18 mouse cellular contexts compared by ENCODE assay signal in genomic region chr6:5156541-5157425, GRCm38 (mm10). TPM values are rescaled to one million over a fixed set of nuclear protein-coding genes. Genes with fewer than 3 reads are reported as not detected.
DNase-seq lines count a peak whose midpoint lies in the region; ATAC-seq lines count a peak whose summit lies in the region.
"Had no signal": no experiment of that assay in that cellular context is flagged by ENCODE, and none has a peak within 500 bp of the region (broad histone marks: within the 10 kb centered on the region; RNA-seq: fewer than 3 reads in every experiment).

No protein-coding gene starts in this region.

- intact Hi-C loops in heart, postnatal 10 days (cut with DNase I) = no loop called here

- no peaks in the 10 kb centered on the region for H3K27me3 ChIP-seq in heart, embryonic 14.5 days (ENCODE audit: control insufficient read depth, insufficient read depth, low read length)
- H3K27me3 ChIP-seq in megakaryocyte, embryonic 14.5 days (replicated peaks) = no peaks in the 10 kb centered on the region
- H3K27me3 ChIP-seq: embryonic facial prominence, embryonic 15.5 days; limb, embryonic 12.5 days; Patski had no signal

- WGBS in heart, embryonic 14.5 days = 48% methylated on average over 6 of the region's 6 CpGs

- DNase-seq in heart, postnatal 10 days = no peak
- DNase-seq in liver = peak; percentile 51
- DNase-seq in adrenal gland, adult 2 months = no peak
- no peak for DNase-seq in left cerebral cortex, adult 11 months (ENCODE audit: low spot score)
- DNase-seq: cerebellum, postnatal 25 days; gastrocnemius, postnatal 14 days; kidney, postnatal 25 days; right cerebral cortex, postnatal 14 days; thymus, postnatal 14 days had no signal

- no peak overlapping the region for H3K9ac ChIP-seq in heart, embryonic 14.5 days (ENCODE audit: low read length)
- H3K9ac ChIP-seq: embryonic facial prominence, embryonic 15.5 days; limb, embryonic 12.5 days had no signal

- no peak for ATAC-seq in heart, embryonic 14.5 days (ENCODE audit: insufficient number of reproducible peaks, insufficient read depth, low FRiP score, low read depth)
- no peak for ATAC-seq in megakaryocyte, adult 5-6 weeks (ENCODE audit: poor library complexity, severe bottlenecking)
- ATAC-seq: Patski had no signal

- H3K4me2 ChIP-seq in heart, embryonic 14.5 days (ENCODE audit: low read length) = no peak overlapping the region
- H3K4me2 ChIP-seq: embryonic facial prominence, embryonic 15.5 days; limb, embryonic 12.5 days had no signal

- H3K9me3 ChIP-seq in heart, embryonic 14.5 days (ENCODE audit: control insufficient read depth, low read length) = no peaks in the 10 kb centered on the region
- no peaks in the 10 kb centered on the region for H3K9me3 ChIP-seq in megakaryocyte, embryonic 14.5 days
- H3K9me3 ChIP-seq: embryonic facial prominence, embryonic 15.5 days; limb, embryonic 12.5 days; midbrain, embryonic 10.5 days had no signal

- H3K27ac ChIP-seq in heart, embryonic 14.5 days (replicated peaks in 1 of 2; ENCODE audit: control insufficient read depth in 1 of 2, insufficient read depth in 1 of 2, low read depth in 2 of 2, low read length in 2 of 2) = peak overlapping the region; percentile 65 to 68
- H3K27ac ChIP-seq: embryonic facial prominence, embryonic 15.5 days; limb, embryonic 12.5 days; midbrain, embryonic 10.5 days had no signal

- H3K36me3 ChIP-seq in heart, embryonic 14.5 days (ENCODE audit: control insufficient read depth, insufficient read depth, low read length) = peaks cover 34% of the 10 kb centered on the region
- no peaks in the 10 kb centered on the region for H3K36me3 ChIP-seq in megakaryocyte, embryonic 14.5 days (replicated peaks; ENCODE audit: low read length)

- no peak overlapping the region for H3K4me3 ChIP-seq in heart, embryonic 14.5 days (ENCODE audit: control insufficient read depth in 1 of 2, insufficient read depth in 1 of 2, low read depth in 1 of 2, low read length in 2 of 2)
- peak overlapping the region; percentile 78 for H3K4me3 ChIP-seq in megakaryocyte, embryonic 14.5 days (replicated peaks)
- H3K4me3 ChIP-seq: embryonic facial prominence, embryonic 15.5 days; limb, embryonic 12.5 days; midbrain, embryonic 10.5 days; myocyte had no signal

- peaks cover 3 to 21% of the 10 kb centered on the region in 2 experiments; a peak in 3 of 4 replicates for H3K4me1 ChIP-seq in heart, embryonic 14.5 days (ENCODE audit: control insufficient read depth in 2 of 2, insufficient read depth in 2 of 2, low read length in 2 of 2)
- H3K4me1 ChIP-seq in megakaryocyte, embryonic 14.5 days = peaks cover 89% of the 10 kb centered on the region
- H3K4me1 ChIP-seq: embryonic facial prominence, embryonic 15.5 days; limb, embryonic 12.5 days had no signal

RNA-seq across cellular contexts. Expression of gene Pon1, which starts 37.0 kb away (rescaled TPM):
- polyA plus RNA-seq in heart, embryonic 14.5 days (2014; fragmentation: Nextera tagmentation; extraction: Ambion mirVana) = not detected in 2 replicates
- under 1 TPM in 1 of 2 experiments, not detected in 1; 0.32 TPM for total RNA-seq in heart, postnatal 10 days (2021)
- not detected in 2 replicates for polyA plus RNA-seq in megakaryocyte, embryonic 14.5 days (2012; ENCODE audit: insufficient read depth, low replicate concordance)
- not detected in 2 replicates for total RNA-seq in megakaryocyte, adult 5-6 weeks (2015)
- not detected in 2 replicates for total RNA-seq in megakaryocyte, adult 5-6 weeks (2017)
- total RNA-seq in adrenal gland, adult 2 months (2021) = 10 to 100 TPM; 12.6 to 19.6 TPM
- polyA plus RNA-seq in adrenal gland, adult 2 months (2012; rRNA removed) = 0.35 and 1.6 TPM in 2 replicates
- total RNA-seq: gastrocnemius, postnatal 14 days; layer of hippocampus, postnatal 25 days had no signal
- polyA plus RNA-seq: limb, embryonic 12.5 days; midbrain, embryonic 10.5 days; myocyte; Patski had no signal

Comparison
In these comparisons a context has a peak if more than half of its experiments do, and no peak if none do; other contexts are left out.
1. RNA of gene Pon1, which starts 37.0 kb away (total RNA-seq): 12.6 to 19.6 TPM in adrenal gland, adult 2 months; 0.32 TPM in heart, postnatal 10 days and not detected in megakaryocyte, adult 5-6 weeks; every median in the first group is over 10 times any median in the second.